Mouse (Mus musculus) right cerebral cortex, adult 18-20 months (tissue): ENCODE results near the gene Olfr286.

Experiments used
- DNase-seq: peaks from one replicate; pipeline ENCODE4 v3.0.0; 2022; ENCODE audit warnings: mixed read lengths

The Olfr286 gene

DNA sequence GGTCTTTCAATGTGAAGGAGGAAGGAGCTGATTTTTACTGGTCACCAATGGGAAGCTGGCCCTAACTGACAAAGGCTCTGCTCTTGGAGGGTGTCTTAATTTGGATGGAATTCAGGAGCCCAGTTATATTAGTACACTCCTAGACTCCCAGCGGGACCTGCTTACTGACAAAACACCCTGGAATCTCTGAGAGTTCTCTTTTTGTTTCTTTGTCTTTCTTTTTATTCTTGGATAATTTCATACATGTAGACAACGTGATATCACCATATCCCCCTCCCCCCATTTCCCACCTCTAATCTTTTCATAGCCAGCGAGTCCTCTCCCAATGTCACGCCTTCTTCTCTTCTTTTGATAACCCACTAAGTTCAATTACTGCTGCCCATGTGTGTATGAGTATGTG, at the start of gene Olfr286:
Olfr286 (minus strand) TSS at position 101 of the 400 bp plus-strand sequence.
- no peak for DNase-seq

DNA sequence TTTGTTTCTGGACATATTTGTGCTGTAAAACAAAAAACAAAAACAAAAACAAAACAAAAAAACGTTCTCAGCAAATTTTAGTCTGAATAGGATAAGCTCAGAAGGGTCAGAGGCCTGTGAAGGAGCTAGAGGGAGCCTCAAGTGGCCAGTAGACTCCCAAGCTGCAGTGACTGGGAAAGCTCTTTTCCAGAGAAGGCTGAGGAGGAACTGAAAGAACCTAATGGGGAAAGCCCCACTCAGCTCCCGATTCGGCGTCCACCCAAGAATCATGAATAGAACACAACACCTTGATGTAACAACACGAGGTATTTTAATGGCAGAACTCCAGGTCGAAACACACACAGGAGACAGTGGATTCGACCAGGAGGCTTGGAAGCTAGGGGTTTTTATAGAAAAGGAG, 23.5 kb upstream of the Olfr286 start:
- DNase-seq, result no peak

- DNase-seq, result no peak
These were observed 22.9 kb upstream of the Olfr286 start, which contains the start of gene H1fnt for GRCm38 (mm10) chr15:98257193-98257592. Gene H1fnt (minus strand): TSS chr15:98257293.

DNA sequence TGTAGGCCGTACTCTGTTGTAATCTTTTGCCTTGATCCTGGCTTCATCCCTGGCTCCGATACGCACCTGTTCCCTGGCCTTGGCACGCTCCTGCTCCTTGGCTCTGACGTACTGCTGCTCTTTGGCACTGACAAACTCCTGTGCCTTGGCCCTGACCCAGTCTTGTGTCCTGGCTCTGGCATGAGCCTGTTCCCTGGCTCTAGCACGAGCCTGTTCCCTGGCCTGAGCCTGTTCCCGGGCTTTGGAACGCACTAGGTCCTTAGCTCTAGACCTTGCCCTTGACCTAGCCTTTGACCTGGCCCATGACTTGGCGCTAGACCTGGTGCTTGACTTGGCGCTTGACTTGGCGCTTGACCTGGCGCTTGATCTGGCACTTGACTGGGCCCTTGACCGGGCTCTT, 22.0 kb upstream of the Olfr286 start:
- no peak for DNase-seq

DNA sequence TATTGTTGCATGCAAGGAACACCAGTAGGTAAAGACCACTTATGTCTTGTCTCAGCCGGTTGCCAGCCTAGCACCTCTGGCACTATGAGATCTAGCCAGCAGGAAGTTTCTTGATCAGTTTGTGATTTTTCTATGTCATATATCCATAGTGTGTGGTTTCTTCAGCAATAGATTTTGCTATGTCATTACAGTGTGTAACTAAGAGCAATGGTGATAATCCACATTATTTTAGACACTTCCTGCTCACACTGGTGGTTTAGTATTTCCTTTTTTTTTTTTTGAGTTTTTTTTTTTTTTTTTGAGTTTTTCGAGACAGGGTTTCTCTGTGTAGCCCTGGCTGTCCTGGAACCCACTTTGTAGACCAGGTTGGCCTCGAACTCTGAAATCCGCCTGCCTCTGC, 1.2 kb upstream of the Olfr286 start:
- DNase-seq, result no peak

DNA sequence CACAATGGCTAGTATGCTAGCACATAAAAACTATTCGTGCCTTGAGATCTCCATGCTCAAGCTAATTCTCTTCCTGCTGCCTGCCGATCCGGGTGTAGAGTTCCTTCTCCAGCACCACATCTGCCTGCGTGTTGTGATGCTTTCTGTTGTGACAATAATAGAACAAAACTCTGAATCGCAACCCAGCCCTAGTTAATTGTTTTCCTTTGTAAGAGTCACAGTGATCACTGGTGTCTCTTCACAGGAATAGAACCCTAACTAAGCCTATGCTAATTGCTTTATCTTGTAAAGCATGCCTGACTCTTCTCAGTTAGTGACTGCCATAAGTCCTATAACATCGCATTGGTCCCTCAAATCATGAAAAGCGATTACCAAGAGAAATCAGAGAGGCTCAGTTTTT, 8.2 kb downstream of the Olfr286 start:
- no peak for DNase-seq

- DNase-seq, result no peak
These were observed 8.6 kb downstream of the Olfr286 start for GRCm38 (mm10) chr15:98225610-98226009.

DNA sequence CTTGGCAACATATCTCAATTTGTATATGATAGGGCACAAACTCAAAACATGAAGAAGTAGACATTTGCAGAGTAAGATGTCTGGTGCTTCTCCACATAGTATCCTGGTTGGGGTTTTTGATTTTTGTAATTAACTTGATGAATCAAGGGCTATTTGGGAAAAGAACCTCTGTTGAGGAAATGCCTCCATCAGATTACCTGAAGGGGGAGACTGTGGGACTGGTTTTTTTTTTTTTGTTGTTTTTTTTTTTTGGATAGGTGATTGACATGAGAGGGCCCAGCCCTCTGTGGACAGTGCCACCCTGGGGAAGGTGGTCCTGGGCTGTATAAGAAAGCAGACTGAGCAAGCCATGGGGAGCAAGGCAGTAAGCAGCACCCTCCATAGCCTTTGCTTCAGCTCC, 11.9 kb downstream of the Olfr286 start:
- DNase-seq, result no peak

DNA sequence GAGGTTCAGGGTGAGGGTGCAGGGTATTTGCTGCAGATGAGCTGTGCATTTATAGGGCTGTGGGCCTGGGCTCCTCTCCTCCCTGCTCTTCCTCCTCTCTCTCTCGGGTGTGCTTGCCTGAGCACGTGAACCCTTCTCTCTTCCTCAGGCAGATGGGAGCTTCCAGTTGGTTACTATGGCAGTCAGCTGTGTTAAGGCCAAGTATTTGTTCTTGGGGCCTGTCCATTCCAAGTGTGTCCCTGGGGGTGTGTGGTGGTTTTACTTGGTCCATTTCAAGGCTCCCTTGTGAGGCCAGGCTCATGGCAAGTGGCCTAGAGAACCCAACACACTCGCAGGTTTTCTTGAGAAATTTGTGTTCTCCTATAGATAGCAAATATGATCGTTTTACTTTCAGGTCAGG, 13.4 kb downstream of the Olfr286 start, which contains the start of the genes Gm44579 and Olfr287:
Gm44579 (minus strand) TSS at position 101 of the 400 bp plus-strand sequence.
Olfr287 (minus strand) TSS at position 180 of the 400 bp plus-strand sequence.
- DNase-seq, result peak; percentile 9

DNA sequence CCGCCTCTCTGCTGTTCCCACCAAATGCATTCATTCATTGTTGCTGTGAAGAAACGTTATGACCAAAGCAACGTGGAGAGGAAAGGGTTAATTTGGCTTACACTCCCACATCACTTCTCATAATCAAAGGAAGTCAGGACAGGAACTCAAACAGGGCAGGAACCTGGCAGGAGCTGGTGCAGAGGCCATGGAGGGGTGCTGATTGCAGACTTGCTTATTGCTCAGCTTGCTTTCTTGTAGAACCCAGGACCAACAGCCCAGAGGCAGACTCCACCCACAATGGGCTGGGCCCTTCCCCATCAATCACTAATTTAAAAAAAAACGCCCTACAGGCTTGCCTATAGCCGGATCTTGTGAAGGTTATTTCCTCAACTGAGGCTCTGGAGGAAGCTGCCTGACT, 20.1 kb downstream of the Olfr286 start:
- DNase-seq, result no peak

DNA sequence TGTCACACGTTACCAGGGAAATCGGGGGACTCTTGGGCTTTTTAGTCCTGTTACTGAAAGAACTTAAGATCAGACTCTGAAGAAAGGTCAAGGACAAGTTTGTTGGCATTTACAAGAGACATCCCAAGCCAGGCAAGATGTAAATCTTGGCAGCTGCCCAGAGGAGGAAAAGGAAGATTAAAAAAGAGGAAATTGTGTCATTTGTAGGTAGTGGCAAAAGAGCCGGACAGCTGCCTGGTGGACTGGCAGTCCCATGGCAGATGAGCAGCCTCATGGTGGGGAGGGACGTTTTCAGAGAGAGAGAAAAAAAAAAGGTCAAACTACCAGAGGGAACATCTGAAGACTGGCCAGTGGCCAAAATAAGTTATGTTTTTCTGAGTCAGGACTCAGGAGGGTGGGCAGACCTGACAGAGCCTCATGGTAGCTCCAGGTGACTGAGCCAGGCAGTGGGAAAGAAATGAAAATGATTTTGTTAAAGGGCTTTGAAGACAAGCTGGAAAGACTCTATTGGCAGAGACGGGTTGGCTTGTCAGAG, 20.8 kb downstream of the Olfr286 start:
- DNase-seq, result no peak

GRCm38 (mm10) chr15:98209676-98210075, 24.6 kb downstream of the Olfr286 start:
- DNase-seq, result no peak

DNA sequence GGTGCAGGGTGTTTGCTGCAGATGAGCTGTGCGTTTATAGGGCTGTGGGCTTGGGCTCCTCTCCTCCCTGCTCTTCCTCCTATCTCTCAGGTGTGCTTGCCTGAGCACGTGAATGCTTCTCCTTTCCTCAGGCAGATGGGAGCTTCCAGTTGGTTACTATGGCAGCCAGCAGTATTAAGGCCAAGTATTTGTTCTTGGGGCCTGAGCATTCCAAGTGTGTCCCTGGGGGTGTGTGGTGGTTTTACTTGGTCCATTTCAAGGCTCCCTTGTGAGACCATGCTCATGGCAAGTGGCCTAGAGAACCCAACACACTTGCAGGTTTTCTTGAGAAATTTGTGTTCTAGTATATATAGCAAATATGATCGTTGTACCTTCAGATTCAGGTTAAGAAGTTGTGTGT, 38.8 kb downstream of the Olfr286 start, which contains the start of gene Olfr288:
Olfr288 (minus strand) TSS at position 101 of the 400 bp plus-strand sequence.
- no peak for DNase-seq

- no peak for DNase-seq
These were observed 49.8 kb downstream of the Olfr286 start for GRCm38 (mm10) chr15:98184456-98184855.

DNA sequence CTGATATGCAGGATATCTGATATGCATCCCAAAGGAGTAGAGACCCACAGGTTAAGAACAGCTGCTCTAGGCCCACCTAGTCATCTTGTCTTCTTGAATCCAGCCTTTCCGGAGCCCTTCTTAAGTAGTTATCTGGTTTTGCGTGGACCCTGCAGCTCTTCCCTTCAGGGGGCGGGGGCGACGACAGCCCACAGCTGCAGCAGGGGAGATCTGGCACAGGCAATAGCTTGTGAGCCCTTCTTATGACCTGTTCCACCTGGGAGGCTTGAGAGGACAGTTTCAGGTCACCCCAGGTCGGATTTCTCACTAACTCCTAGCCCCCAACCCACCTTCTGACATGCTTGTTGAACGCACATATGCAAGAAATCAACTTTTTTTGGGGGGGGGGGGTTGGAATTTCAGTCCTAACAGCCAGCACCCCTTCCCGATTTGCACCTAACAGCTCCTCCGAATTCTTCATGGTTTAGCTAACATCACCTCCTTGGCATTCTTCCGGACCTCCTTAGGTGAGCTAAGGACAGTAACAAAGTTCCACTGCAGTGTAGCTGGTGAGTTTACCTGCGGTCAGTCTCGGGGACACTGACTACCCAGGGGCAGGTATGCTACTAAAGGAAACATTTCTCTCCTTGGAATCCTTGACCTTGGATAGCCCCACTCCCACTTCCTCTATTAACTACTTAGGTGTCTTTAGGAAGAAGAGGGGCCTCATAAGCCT, 52.2 kb downstream of the Olfr286 start:
- DNase-seq, result no peak

DNA sequence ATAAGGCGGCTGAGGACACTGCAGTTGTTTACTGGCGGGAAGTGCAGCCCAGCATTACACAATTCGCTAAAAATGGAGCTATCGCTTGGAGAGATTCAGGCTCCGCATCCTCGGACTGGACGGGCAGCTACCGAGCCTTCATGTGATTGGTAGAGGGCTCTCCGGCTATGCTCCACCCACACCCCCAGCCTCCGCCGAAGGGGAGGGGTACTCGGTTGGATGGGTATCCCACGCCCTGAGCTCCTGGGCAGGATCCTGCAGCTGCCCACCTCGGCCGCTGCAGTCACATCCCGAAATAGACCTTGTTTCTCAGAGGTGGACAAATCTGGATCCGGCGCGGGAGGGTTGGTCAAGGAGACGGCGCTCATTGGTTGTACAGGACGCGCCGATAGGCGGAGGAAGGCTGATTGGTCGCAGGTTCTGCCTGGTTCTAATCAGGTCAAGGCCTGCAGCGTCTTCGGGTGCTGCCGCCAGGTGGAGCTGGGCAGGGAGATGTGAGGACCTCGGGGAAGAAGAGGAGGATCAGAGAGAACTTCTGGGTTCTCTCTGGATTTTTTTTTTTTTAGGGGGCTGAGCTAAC, 53.0 kb downstream of the Olfr286 start:
- DNase-seq, result peak; percentile 97

- DNase-seq, result no peak
These were observed 53.6 kb downstream of the Olfr286 start for GRCm38 (mm10) chr15:98180567-98181131.

DNA sequence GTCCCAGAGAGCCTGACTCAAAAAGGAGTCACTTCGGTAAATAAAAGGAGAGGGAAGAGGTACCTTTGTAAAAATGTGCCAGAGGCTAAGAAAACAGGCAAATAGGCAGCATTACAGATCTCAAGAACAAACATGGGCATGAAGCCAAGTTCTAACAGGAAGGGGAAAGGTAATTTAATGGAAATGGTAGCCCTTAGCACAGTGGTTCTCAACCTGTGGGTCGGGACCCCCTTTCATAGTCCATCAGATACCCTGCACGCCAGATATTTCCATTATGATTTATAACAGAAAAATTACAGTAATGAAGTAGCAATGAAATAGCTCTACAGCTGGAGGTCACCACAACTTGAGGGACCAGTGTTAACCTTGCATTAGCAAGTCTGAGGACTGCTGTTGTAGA, 56.9 kb downstream of the Olfr286 start:
- DNase-seq, result no peak
